9 mouse cellular contexts compared by ENCODE assay signal in the genomic region with DNA sequence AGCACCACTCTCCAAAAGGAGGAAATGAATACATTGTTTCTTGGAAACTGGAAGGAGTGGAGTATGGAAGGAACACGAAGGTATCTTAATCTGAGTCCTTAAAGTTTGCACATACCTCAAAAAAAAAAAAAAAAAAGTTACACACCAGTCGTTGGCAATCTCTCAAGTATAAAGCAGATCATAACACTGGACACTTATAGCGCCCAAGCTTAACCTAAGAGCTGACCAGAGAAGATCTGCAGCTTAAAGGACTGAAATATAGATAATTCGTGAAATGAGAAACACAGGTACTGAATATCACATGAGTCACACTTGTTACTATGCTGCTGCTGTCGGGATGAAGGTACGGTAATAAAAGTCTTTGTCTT. TPM values are rescaled to one million over a fixed set of nuclear protein-coding genes. Genes with fewer than 3 reads are reported as not detected.
DNase-seq lines count a peak whose midpoint lies in the region; ATAC-seq and TF ChIP-seq lines count a peak whose summit lies in the region.
"Had no signal": no experiment of that assay in that cellular context is flagged by ENCODE, and none has a peak within 500 bp of the region (broad histone marks: within the 10 kb centered on the region; RNA-seq: fewer than 3 reads in every experiment).

No protein-coding gene starts in this region.

- no peak for DNase-seq in heart, adult 18-20 months
- no peak for DNase-seq in left cerebral cortex, adult 9 months (ENCODE audit: low spot score in 2 of 2)
- DNase-seq in adrenal gland, postnatal 25 days: no peak
- no peak for DNase-seq in gastrocnemius, postnatal 25 days

- TF ChIP-seq CTCF in ES-Bruce4 (IDR thresholded peaks at IDR 0.05; ENCODE audit: low read depth, low read length): no peak

- peak overlapping the region; percentile 92 for H3K27ac ChIP-seq in heart, embryonic 13.5 days (replicated peaks)
- H3K27ac ChIP-seq in ES-Bruce4 (ENCODE audit: insufficient read depth, low read length): peak overlapping the region; percentile 66
- peak overlapping the region; percentile 74; the same call in 1 of the 2 replicates for H3K27ac ChIP-seq in forebrain, embryonic 15.5 days (replicated peaks)
- H3K27ac ChIP-seq in macrophage: peak overlapping the region; percentile 94

- peaks cover 41% of the 10 kb centered on the region for H3K79me2 ChIP-seq in macrophage (ENCODE audit: inconsistent target)

- 5% methylated on average over 6 of the region's 6 CpGs for WGBS in heart, embryonic 13.5 days
- 2% methylated on average over 6 of the region's 6 CpGs for WGBS in forebrain, embryonic 15.5 days
- WGBS in macrophage (ENCODE audit: missing documents): 9% methylated on average over 6 of the region's 6 CpGs

- peaks cover 15% of the 10 kb centered on the region for H3K36me3 ChIP-seq in heart, embryonic 13.5 days
- peaks cover 17% of the 10 kb centered on the region for H3K36me3 ChIP-seq in ES-Bruce4 (ENCODE audit: control insufficient read depth, insufficient read depth, low read length, poor library complexity, severe bottlenecking)
- peaks cover 10% of the 10 kb centered on the region; the same call in 1 of the 2 replicates for H3K36me3 ChIP-seq in forebrain, embryonic 15.5 days
- H3K36me3 ChIP-seq in macrophage (ENCODE audit: inconsistent target): peaks cover 4% of the 10 kb centered on the region; the same call in 1 of the 2 replicates

- TF ChIP-seq POLR2A in ES-Bruce4 (IDR thresholded peaks at IDR 0.05; ENCODE audit: insufficient read depth, low read length): no peak

- H3K9ac ChIP-seq in heart, embryonic 13.5 days: peak overlapping the region; percentile 92
- H3K9ac ChIP-seq in ES-Bruce4 (ENCODE audit: low read depth, poor library complexity, severe bottlenecking): peak overlapping the region; percentile 76
- peak overlapping the region; percentile 72 for H3K9ac ChIP-seq in forebrain, embryonic 15.5 days (replicated peaks)

- H3K27me3 ChIP-seq in heart, embryonic 13.5 days (replicated peaks): no peaks in the 10 kb centered on the region
- no peaks in the 10 kb centered on the region for H3K27me3 ChIP-seq in ES-Bruce4 (ENCODE audit: control insufficient read depth, insufficient read depth, low read length, poor library complexity, severe bottlenecking)
- no peaks in the 10 kb centered on the region for H3K27me3 ChIP-seq in forebrain, embryonic 15.5 days
- H3K27me3 ChIP-seq: Patski had no signal

- no peaks in the 10 kb centered on the region for H3K9me3 ChIP-seq in heart, embryonic 13.5 days
- H3K9me3 ChIP-seq in ES-Bruce4 (replicated peaks; ENCODE audit: control insufficient read depth, insufficient read depth, low read length, poor library complexity, severe bottlenecking): no peaks in the 10 kb centered on the region
- no peaks in the 10 kb centered on the region for H3K9me3 ChIP-seq in forebrain, embryonic 15.5 days

- no peak for ATAC-seq in heart, embryonic 13.5 days (ENCODE audit: extremely low read depth, insufficient number of reproducible peaks, low FRiP score, low TSS enrichment)
- no peak for ATAC-seq in forebrain, embryonic 15.5 days (replicated peaks)

- peaks cover 17% of the 10 kb centered on the region for H3K4me1 ChIP-seq in heart, embryonic 13.5 days
- H3K4me1 ChIP-seq in ES-Bruce4 (ENCODE audit: control insufficient read depth, insufficient read depth, low read length): peaks cover 4% of the 10 kb centered on the region
- peaks cover 19% of the 10 kb centered on the region for H3K4me1 ChIP-seq in forebrain, embryonic 15.5 days

- TF ChIP-seq EP300 in ES-Bruce4 (IDR thresholded peaks at IDR 0.05; ENCODE audit: insufficient read depth, low read depth, low read length): no peak

- peak overlapping the region; percentile 83 for H3K4me3 ChIP-seq in heart, embryonic 13.5 days
- peak overlapping the region; percentile 80 for H3K4me3 ChIP-seq in ES-Bruce4 (ENCODE audit: low read depth, low read length)
- H3K4me3 ChIP-seq in forebrain, embryonic 15.5 days: peak overlapping the region; percentile 83
- peak overlapping the region; percentile 77 for H3K4me3 ChIP-seq in macrophage (ENCODE audit: inconsistent target)

- peak overlapping the region; percentile 84 for H3K4me2 ChIP-seq in heart, embryonic 13.5 days
- H3K4me2 ChIP-seq in forebrain, embryonic 15.5 days (replicated peaks): peak overlapping the region; percentile 64

RNA-seq across cellular contexts. Expression of gene Riok2, which starts 0.6 kb away (rescaled TPM):
- polyA plus RNA-seq in heart, embryonic 13.5 days (2015; fragmentation: Nextera tagmentation; extraction: Ambion mirVana): 20.7 TPM in 2 replicates
- 10 to 100 TPM; 16.2 to 16.5 TPM for total RNA-seq in heart, adult 18-20 months (2021)
- 52.6 and 58.5 TPM in 2 replicates for polyA plus RNA-seq in ES-Bruce4 (2011; ENCODE audit: insufficient read depth, insufficient read length, low read depth, missing spikeins)
- 27.0 and 29.4 TPM in 2 replicates for polyA plus RNA-seq in forebrain, embryonic 15.5 days (2015; fragmentation: Nextera tagmentation; extraction: Ambion mirVana)
- 10 to 100 TPM; 13.5 to 41.1 (median 30.7) TPM for total RNA-seq in macrophage (2018; cell fraction: chromatin; rRNA removed)
- total RNA-seq in macrophage (2018; cell fraction: cytosol; rRNA removed): 10 to 100 TPM in 24 of 26 experiments, 1 to 10 TPM in 2; 6.9 to 15.1 (median 12.0) TPM
- 10 to 100 TPM in 25 of 26 experiments, 1 to 10 TPM in 1; 9.7 to 51.8 (median 20.3) TPM for total RNA-seq in macrophage (2018; cell fraction: nucleus; rRNA removed)
- 9.3 to 25.6 TPM (median 18.1 TPM) in 3 replicates for polyA plus RNA-seq in macrophage (2018)
- 37.4 and 43.5 TPM in 2 replicates for total RNA-seq in adrenal gland, postnatal 25 days (2021)
- total RNA-seq in gastrocnemius, postnatal 25 days (2021): 10 to 100 TPM; 11.8 to 13.2 TPM

RNA-seq across cellular contexts. Expression of gene Lix1, which starts 28.9 kb away (rescaled TPM):
- 2.6 and 3.5 TPM in 2 replicates for polyA plus RNA-seq in heart, embryonic 13.5 days (2015; fragmentation: Nextera tagmentation; extraction: Ambion mirVana)
- 1 to 10 TPM; 6.8 to 6.9 TPM for total RNA-seq in heart, adult 18-20 months (2021)
- 0.78 and 0.81 TPM in 2 replicates for polyA plus RNA-seq in ES-Bruce4 (2011; ENCODE audit: insufficient read depth, insufficient read length, low read depth, missing spikeins)
- 34.1 and 39.5 TPM in 2 replicates for polyA plus RNA-seq in forebrain, embryonic 15.5 days (2015; fragmentation: Nextera tagmentation; extraction: Ambion mirVana)
- under 1 TPM in 9 of 26 experiments, not detected in 17; 0.26 to 0.76 (median 0.32) TPM for total RNA-seq in macrophage (2018; cell fraction: chromatin; rRNA removed)
- total RNA-seq in macrophage (2018; cell fraction: cytosol; rRNA removed): 1 to 10 TPM in 13 of 26 experiments, under 1 TPM in 13; 0.28 to 1.7 (median 1.0) TPM
- under 1 TPM in 18 of 26 experiments, not detected in 8; 0.16 to 0.83 (median 0.33) TPM for total RNA-seq in macrophage (2018; cell fraction: nucleus; rRNA removed)
- 0.49 to 0.96 TPM (median 0.74 TPM) in 3 replicates for polyA plus RNA-seq in macrophage (2018)
- 7.3 and 9.0 TPM in 2 replicates for total RNA-seq in adrenal gland, postnatal 25 days (2021)
- 1 to 10 TPM; 2.2 to 2.6 TPM for total RNA-seq in gastrocnemius, postnatal 25 days (2021)
- polyA plus RNA-seq: Patski had no signal
